Mouse (Mus musculus) frontal cortex, postnatal 10 days (tissue): ENCODE data around the gene Mybbp1a.
A peak's percentile ranks its signal among the peaks of the same experiment; 100 is the strongest.

Experiments
- DNase-seq, 2 experiments: peaks; one replicate each; pipeline ENCODE4 v3.0.0; 2022; ENCODE audit warnings: low spot score in 2 of 2, mixed read lengths in 1 of 2

Mybbp1a gene

DNA sequence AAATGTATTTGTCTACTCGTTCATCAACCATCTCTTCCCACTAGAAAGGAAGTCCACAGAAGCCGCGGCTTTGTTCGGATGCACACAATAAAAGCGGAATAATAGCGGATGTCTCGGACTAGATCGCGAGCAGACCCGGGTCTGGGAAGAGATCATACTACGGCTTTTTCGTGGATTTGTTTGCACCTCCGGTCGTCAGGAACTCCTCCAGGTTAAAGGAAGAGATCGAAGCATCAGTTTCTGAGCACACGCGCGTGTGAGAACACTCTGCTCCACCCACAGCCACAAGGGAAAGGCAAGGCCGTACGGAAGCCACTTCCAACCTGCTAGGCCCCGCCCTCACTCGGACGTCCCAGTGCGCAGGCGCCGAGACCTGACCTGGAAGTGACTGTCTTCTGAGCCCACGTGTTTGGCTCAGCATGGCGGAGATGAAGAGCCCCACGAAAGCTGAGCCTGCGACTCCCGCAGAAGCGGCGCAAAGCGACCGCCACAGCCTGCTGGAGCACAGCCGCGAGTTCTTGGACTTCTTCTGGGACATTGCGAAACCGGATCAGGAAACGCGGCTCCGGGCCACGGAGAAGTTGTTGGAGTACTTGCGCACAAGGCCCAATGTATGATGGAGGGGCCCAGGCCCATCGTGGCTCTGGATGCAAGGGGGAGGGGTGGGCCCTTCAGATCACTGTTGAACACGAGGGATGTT lies at the start of gene Mybbp1a:
TSS of gene Mybbp1a (plus strand) at position 391 of the 700 bp plus-strand sequence.
- DNase-seq = peak; percentile 96 to 98

DNA sequence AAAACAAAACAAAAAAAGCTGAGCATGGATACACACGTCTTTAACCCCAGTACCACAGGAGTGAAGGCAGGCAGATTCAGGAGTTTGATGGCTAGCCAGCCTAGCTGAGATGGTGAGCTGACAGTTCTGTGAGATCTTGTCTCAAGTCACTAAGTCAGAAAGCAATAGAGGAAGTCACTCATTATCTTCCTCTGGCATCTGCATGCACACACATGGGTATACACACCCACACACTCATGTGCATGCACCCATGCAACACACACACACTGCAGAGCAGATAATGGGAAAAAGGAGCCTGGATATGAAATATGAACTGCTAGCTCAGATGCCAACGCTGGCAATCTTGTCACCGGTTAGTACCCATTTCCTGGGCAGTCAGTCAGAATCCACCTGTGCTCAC lies 47.9 kb upstream of the Mybbp1a start:
- DNase-seq = no peak

DNA sequence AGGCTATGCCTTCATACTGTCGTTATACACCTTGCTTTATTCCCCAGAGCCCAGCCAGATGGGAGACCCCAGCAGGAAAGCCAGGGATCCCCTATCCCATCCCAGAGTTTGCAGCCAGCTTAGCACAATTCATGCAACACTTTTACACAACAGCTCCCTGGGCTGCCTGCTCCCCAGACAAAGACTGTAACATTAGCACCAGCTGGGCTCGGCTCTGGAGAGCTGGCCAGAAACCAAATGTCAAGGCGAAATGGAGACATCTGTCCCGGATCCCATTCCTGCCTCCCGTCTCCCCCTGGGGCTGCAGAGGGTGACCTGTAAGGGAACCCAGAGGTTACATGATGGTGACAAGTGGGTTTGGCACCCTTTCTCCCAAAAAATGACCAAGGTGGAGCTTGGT lies 47.5 kb upstream of the Mybbp1a start:
- DNase-seq = no peak

GRCm38 (mm10) chr11:72394694-72395093 lies 46.5 kb upstream of the Mybbp1a start:
- no peak for DNase-seq

DNA sequence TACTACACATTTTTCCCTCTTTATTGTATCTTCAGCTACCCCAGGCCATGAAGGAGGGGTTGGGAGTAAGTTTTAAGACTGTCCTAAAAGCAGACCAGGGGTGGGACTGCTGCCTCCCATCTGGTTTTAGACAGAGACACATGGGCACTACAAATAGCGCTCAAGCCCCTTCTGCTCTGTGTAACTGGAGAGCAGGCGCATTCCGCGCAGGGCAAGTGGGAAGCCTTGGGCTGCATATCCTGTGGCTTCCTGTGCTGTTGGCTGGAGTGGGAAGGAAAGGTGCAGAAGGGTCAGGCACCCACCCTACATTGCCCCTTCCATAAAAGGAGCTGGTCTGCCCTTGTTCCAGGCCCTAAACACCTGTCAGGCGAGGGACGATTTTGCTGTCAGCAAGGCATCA lies 45.5 kb upstream of the Mybbp1a start:
- DNase-seq = no peak

GRCm38 (mm10) chr11:72396621-72397020 lies 44.5 kb upstream of the Mybbp1a start:
- DNase-seq = no peak

- no peak for DNase-seq
Measured at GRCm38 (mm10) chr11:72397072-72397471, 44.1 kb upstream of the Mybbp1a start.

- DNase-seq = no peak
Measured at GRCm38 (mm10) chr11:72397811-72398525, 43.2 kb upstream of the Mybbp1a start.

- DNase-seq = no peak
Measured at GRCm38 (mm10) chr11:72401068-72401467, 40.1 kb upstream of the Mybbp1a start.

GRCm38 (mm10) chr11:72402017-72402416 lies 39.1 kb upstream of the Mybbp1a start:
- DNase-seq = no peak

DNA sequence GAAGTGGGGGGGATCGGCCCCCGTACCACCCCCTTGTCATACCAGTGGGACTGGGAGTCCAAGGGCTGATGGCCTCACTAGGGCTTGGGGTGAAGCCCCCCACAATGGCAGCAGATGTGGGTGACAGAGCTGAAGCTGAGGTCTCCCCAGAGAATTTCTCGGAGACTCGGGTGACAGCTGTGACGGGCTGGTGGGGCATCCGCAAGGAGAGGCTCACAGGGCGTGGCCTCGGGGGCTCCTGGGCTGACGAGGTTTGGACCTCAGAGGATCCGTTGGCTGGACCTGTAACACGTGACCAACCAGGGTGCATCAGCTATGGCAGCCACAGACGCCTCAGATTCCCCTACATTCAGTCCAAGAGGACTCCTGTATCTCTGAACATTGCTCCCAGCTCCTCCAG lies 38.2 kb upstream of the Mybbp1a start:
- DNase-seq = no peak

- no peak for DNase-seq
Measured at GRCm38 (mm10) chr11:72405532-72405931, 35.6 kb upstream of the Mybbp1a start.

- DNase-seq = no peak
Measured at GRCm38 (mm10) chr11:72406079-72406675, 35.0 kb upstream of the Mybbp1a start.

GRCm38 (mm10) chr11:72407081-72407480 lies 34.1 kb upstream of the Mybbp1a start:
- DNase-seq = no peak

- no peak for DNase-seq
Measured at GRCm38 (mm10) chr11:72407574-72407973, 33.6 kb upstream of the Mybbp1a start.

GRCm38 (mm10) chr11:72408451-72409170 lies 32.5 kb upstream of the Mybbp1a start:
- no peak for DNase-seq

GRCm38 (mm10) chr11:72409649-72410385 lies 31.3 kb upstream of the Mybbp1a start:
- DNase-seq = no peak

GRCm38 (mm10) chr11:72410521-72411092 lies 30.5 kb upstream of the Mybbp1a start:
- no peak for DNase-seq

- DNase-seq = peak in 1 of 2 experiments; percentile 46
Measured at GRCm38 (mm10) chr11:72411093-72411921, 29.8 kb upstream of the Mybbp1a start, which contains the start of gene Smtnl2. Smtnl2 (minus strand) TSS chr11:72411713.

- DNase-seq = no peak
Measured at GRCm38 (mm10) chr11:72411945-72412344, 29.2 kb upstream of the Mybbp1a start.
